Mouse (Mus musculus): ENCODE measurements around the gene Asdurf. TPM values are rescaled to one million over a fixed set of nuclear protein-coding genes. Genes with fewer than 3 reads are reported as not detected.
A peak's percentile ranks its signal among the peaks of the same experiment; 100 is the strongest.
"Not testable (repeated sequence)": the region's sequence is repeated elsewhere in the genome, so short reads cannot be mapped to it uniquely, and the experiment has no call there.

Gene Asdurf
- not detected for total RNA-seq (2021)

GRCm38 (mm10) chr1:53352327-53353261 lies at the start of gene Asdurf, which contains the start of the genes Gm28551 and Asnsd1:
Asdurf (minus strand) TSS chr1:53352619.
Gm28551 (minus strand) TSS chr1:53352667.
Asnsd1 (minus strand) TSS chr1:53352752.
- peak; percentile 96 to 97 for DNase-seq

- not testable (repeated sequence) for DNase-seq
Measured at GRCm38 (mm10) chr1:53393936-53394760, 41.7 kb upstream of the Asdurf start.

- DNase-seq: no peak
Measured at GRCm38 (mm10) chr1:53388762-53389161, 36.3 kb upstream of the Asdurf start.

GRCm38 (mm10) chr1:53384085-53384688 lies 31.8 kb upstream of the Asdurf start:
- no peak for DNase-seq

GRCm38 (mm10) chr1:53377731-53378130 lies 25.3 kb upstream of the Asdurf start:
- no peak for DNase-seq

- not testable (repeated sequence) for DNase-seq
Measured at GRCm38 (mm10) chr1:53375965-53376364, 23.5 kb upstream of the Asdurf start.

- DNase-seq: no peak
Measured at GRCm38 (mm10) chr1:53358988-53359387, 6.6 kb upstream of the Asdurf start.

GRCm38 (mm10) chr1:53341071-53341470 lies 11.3 kb downstream of the Asdurf start:
- DNase-seq: no peak

GRCm38 (mm10) chr1:53337403-53337802 lies 15.0 kb downstream of the Asdurf start:
- not testable (repeated sequence) for DNase-seq

- DNase-seq: no peak
Measured at GRCm38 (mm10) chr1:53335465-53335864, 17.0 kb downstream of the Asdurf start.

GRCm38 (mm10) chr1:53333527-53333926 lies 18.9 kb downstream of the Asdurf start:
- DNase-seq: not testable (repeated sequence)

- DNase-seq: no peak
Measured at GRCm38 (mm10) chr1:53324827-53325494, 27.5 kb downstream of the Asdurf start.

GRCm38 (mm10) chr1:53324277-53324676 lies 28.1 kb downstream of the Asdurf start:
- DNase-seq: no peak

- no peak for DNase-seq
Measured at GRCm38 (mm10) chr1:53323254-53323653, 29.2 kb downstream of the Asdurf start.

- DNase-seq: no peak
Measured at GRCm38 (mm10) chr1:53321662-53322344, 30.6 kb downstream of the Asdurf start.

GRCm38 (mm10) chr1:53312989-53313967 lies 39.1 kb downstream of the Asdurf start, which contains the start of gene Osgepl1:
Osgepl1 (plus strand) TSS chr1:53313624.
- peak; percentile 81 to 82 for DNase-seq

GRCm38 (mm10) chr1:53300506-53300905 lies 51.9 kb downstream of the Asdurf start:
- DNase-seq: no peak

Measured in layer of hippocampus, postnatal 36 days (tissue).